Mouse (Mus musculus) adrenal gland (tissue): ENCODE measurements at regions not wholly inside any gene's neighbourhood (a gene's known extent, or its start where the extent isn't known, plus 50 kb on each side); places are given as distances from the start of the nearest gene placed in this dataset.
"Not testable (repeated sequence)": the region's sequence is repeated elsewhere in the genome, so short reads cannot be mapped to it uniquely, and the experiment has no call there.

ENCODE experiments used
- intact Hi-C: fragments of 180-260 bp; cut with DNase I; formaldehyde crosslinking; loops from one replicate; pipeline ENCODE4 v1.15.1; 2025

DNA sequence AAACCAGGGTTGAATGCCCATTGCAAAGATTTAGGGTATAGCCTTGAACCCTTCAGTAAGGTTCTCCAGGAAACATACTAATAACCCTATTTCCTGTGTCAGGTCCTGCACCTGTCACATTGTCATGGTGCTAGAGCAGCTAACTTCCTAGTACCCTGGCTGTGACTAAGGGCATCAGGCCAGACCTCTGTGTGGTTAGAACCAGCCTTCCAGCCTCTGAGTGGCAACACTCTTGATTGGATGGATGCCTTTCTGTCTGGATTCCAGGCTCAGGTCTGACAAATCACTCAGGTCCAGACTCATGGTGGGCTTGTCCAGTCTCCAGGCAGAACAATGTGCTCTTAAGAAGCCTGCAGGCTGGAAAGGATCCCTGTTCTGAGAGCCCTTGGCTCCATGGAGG, 426.2 kb upstream of the Zfp507 start:
- intact Hi-C loops = no loop called here

- intact Hi-C loops = no loop called here
These were observed 421.6 kb upstream of the Zfp507 start for GRCm38 (mm10) chr7:36224416-36224815.

DNA sequence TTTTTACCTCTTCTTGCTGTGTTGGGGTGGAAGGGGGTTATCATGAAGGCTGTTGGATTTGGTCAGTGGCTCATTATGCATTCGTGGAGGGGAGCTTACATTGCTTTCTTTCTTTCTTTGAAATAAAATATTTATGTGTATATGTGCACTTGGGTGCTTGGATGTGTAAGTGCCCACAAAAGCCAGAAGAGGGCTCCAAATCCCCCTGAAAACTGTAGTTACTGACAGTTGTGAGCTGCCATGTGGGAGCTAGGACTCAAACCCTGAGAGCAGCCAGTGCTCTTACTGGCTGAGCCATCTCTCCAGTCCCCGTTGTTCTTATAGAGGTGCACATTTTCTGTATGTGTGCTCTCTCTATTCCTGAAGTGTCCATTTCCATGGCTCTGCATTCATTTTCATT, 415.6 kb upstream of the Zfp507 start:
- intact Hi-C loops = no loop called here

DNA sequence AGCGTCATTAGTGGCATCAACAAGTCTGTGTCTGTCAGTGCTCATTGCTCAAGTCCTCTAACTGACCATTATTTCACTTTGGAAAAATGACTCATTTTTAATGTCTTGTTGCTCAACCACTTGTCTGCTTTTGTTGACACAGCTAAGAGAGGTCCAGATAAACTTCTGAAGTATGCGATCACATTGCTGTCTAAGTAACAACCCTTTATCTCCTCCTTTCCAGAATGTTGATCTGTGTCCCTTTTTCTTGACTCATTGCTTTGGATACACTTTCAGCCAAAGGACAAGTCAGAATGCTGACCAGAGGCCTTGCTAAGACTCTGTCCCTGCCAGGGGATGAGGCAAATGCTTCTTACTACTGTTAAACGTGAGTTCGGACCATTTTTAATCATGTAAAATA, 407.2 kb upstream of the Zfp507 start:
- intact Hi-C loops = no loop called here

DNA sequence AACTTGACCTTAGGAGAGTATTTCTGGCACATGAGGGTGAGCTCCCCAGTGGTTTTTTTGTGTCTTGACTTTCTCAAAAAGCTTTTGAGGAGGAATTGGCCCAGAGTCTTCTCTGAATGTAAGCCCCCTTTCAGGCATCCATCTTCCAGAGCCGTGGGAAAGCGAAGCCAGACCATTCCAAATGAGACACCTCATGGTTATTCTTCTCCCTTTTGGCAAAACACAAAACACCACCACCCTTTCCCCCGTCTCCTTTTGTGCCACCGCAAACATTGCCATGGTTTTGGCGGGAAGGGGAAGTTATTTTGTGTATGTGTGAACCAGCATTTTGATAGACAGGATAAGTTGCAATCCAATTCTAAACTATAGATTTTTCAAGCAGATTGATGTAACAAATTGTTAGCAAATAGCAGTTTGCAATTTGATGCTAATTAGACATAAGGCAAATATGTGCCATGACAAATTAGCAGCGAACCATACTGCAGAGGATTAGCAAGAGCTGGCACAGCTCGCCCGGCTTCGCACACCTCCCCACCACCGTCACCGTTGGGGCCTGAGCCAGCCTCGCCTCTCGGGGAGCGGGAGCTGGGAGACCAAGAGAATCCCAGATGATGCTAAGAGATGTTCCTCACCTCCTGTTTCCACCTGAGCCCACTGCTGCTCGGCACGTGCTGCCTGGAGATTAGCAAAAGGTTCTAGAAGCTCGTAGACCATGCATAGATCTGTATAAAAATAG, 404.9 kb upstream of the Zfp507 start:
- intact Hi-C loops = no loop called here

GRCm38 (mm10) chr7:36198091-36198700, 395.4 kb upstream of the Zfp507 start:
- intact Hi-C loops = no loop called here

GRCm38 (mm10) chr7:36196154-36196720, 393.4 kb upstream of the Zfp507 start:
- intact Hi-C loops = no loop called here

GRCm38 (mm10) chr7:36192645-36193044, 389.8 kb upstream of the Zfp507 start:
- intact Hi-C loops = no loop called here

- intact Hi-C loops = no loop called here
These were observed 375.1 kb upstream of the Zfp507 start for GRCm38 (mm10) chr7:36177947-36178346.

DNA sequence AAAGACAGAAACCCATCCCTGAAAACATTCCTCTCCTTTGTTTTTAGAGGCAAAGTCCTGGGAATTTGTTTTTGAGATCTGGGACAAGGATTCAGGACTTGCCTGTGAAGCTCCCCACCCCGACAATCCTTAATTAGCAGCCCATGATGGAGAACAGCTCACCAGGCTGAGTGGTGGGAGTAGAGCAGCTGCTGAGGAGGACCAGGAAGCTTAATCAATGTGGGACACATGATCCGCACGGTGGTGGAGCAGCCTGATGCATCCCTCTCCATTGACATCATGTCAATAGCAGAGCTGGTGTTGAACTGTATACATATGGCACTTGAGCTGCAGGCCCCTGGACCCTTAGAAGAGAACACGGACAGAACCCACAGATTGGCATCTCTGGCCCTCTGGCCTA, 372.5 kb upstream of the Zfp507 start:
- intact Hi-C loops = no loop called here

DNA sequence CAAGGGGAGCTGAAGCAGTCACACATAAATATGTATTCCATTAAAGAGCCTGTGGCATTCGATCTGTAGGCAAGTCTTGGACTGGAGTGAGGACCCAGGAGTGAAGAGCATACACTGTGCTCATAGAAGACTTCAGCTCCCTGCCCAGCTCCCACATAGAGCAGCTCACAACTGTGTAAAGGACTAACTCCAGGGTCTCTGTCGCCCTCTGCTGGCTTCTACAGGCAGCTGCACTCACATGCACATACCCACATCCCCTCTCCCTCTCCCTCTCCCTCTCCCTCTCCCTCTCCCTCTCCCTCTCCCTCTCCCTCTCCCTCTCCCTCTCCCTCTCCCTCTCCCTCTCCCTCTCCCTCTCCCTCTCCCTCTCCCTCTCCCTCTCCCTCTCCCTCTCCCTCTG, 369.7 kb upstream of the Zfp507 start:
- intact Hi-C loops = not testable (repeated sequence)

GRCm38 (mm10) chr7:36157270-36157945, 354.6 kb upstream of the Zfp507 start:
- intact Hi-C loops = no loop called here

- intact Hi-C loops = no loop called here
These were observed 353.8 kb upstream of the Zfp507 start for GRCm38 (mm10) chr7:36156595-36156994.

DNA sequence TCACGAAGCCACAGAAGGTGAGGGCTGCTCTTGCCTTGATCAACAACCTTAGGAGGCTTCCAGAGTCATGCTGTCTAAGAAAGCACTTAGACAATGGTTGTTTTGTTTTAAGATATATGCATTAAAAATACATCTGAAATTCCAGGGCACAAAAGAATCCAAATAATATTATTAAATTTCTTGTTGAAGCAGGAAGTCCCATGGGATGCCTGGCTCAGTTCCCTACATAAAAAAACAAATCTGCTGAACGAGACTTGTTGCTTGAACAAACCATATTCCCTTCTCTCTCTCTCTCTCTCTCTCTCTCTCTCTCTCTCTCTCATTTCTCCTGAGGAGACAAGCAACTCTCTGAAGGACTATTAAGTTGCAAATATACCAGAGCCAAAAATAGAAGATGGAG, 352.8 kb upstream of the Zfp507 start:
- intact Hi-C loops = no loop called here

- intact Hi-C loops = no loop called here
These were observed 352.4 kb upstream of the Zfp507 start for GRCm38 (mm10) chr7:36155159-36155558.

GRCm38 (mm10) chr7:36150871-36151560, 348.2 kb upstream of the Zfp507 start:
- intact Hi-C loops = no loop called here

GRCm38 (mm10) chr7:36136571-36136970, 333.8 kb upstream of the Zfp507 start:
- intact Hi-C loops = no loop called here

DNA sequence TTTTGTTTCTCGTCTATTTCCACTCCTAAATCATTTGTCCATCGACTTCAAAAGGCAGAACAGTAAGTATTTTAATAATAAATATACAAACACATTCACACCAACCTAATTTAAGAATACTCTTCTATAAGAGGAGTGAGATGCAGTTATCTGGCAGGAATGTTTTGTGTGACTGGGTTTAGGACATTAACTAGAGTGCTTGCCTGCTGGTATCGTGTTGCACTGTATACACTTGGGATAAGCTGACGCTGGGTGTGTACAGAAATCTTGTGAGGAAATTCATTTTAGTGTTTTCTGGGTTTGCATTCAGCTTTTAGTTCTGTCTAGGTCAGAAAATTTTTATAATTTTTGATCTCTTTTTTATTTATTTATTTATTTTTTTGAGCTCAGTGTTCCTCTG, 331.8 kb upstream of the Zfp507 start:
- intact Hi-C loops = no loop called here

- intact Hi-C loops = no loop called here
These were observed 330.9 kb upstream of the Zfp507 start for GRCm38 (mm10) chr7:36133658-36134143.

- intact Hi-C loops = no loop called here
These were observed 330.2 kb upstream of the Zfp507 start for GRCm38 (mm10) chr7:36133026-36133425.

- intact Hi-C loops = no loop called here
These were observed 329.8 kb upstream of the Zfp507 start for GRCm38 (mm10) chr7:36132569-36132968.

GRCm38 (mm10) chr7:36097054-36097453, 294.3 kb upstream of the Zfp507 start:
- intact Hi-C loops = no loop called here
